In genomic region chr8:117646020-117646419, GRCm38 (mm10) we compare ENCODE assay signal across 9 mouse cellular contexts. TPM values are rescaled to one million over a fixed set of nuclear protein-coding genes. Genes with fewer than 3 reads are reported as not detected.
A peak's percentile ranks its signal among the peaks of the same experiment; 100 is the strongest.
DNase-seq lines count a peak whose midpoint lies in the region; ATAC-seq and TF ChIP-seq lines count a peak whose summit lies in the region.
"Had no signal": no experiment of that assay in that cellular context is flagged by ENCODE, and none has a peak within 500 bp of the region (broad histone marks: within the 10 kb centered on the region; RNA-seq: fewer than 3 reads in every experiment).

No protein-coding gene starts in this region.

- no peaks in the 10 kb centered on the region for H3K79me3 ChIP-seq in C2C12 (ENCODE audit: low read depth)

- peak; percentile 26 for TF ChIP-seq CTCF in C2C12 (IDR thresholded peaks at IDR 0.05; ENCODE audit: control insufficient read depth, insufficient read depth, insufficient read length)

- no peak overlapping the region for H3K4me3 ChIP-seq in C2C12 (ENCODE audit: insufficient read depth, poor library complexity, severe bottlenecking)
- H3K4me3 ChIP-seq: embryonic facial prominence, embryonic 15.5 days had no signal

- DNase-seq in heart, adult 18-20 months, result peak; percentile 20 to 67
- DNase-seq in heart, adult 11 months, result no peak
- peak; percentile 38 for DNase-seq in adrenal gland, postnatal 14 days
- peak; percentile 34 to 72 for DNase-seq in frontal cortex, postnatal 14 days (ENCODE audit: low spot score in 2 of 2)
- peak; percentile 26 for DNase-seq in layer of hippocampus, adult 9-11 months
- peak; percentile 23 for DNase-seq in thymus, postnatal 14 days

- no peaks in the 10 kb centered on the region for H3K79me2 ChIP-seq in C2C12 (ENCODE audit: control insufficient read depth, insufficient read depth)

- H3ac ChIP-seq in C2C12 (ENCODE audit: control insufficient read depth, insufficient read length, low read depth), result no peak overlapping the region

- no peaks in the 10 kb centered on the region for H3K27me3 ChIP-seq in C2C12 (ENCODE audit: control insufficient read depth, insufficient read depth, insufficient read length)
- H3K27me3 ChIP-seq: embryonic facial prominence, embryonic 15.5 days had no signal

- H3K36me3 ChIP-seq in C2C12 (ENCODE audit: control insufficient read depth, insufficient read depth), result no peaks in the 10 kb centered on the region
- H3K36me3 ChIP-seq: embryonic facial prominence, embryonic 15.5 days had no signal

- peak; percentile 68; the same call in 1 of the 2 replicates for ATAC-seq in megakaryocyte-erythroid progenitor cell, adult 5-6 weeks (replicated peaks; ENCODE audit: low FRiP score, low TSS enrichment, poor library complexity, severe bottlenecking)

TF ChIP-seq in C2C12, 6 proteins besides CTCF, POLR2A, EP300 and RAD21:
- TF ChIP-seq MAX (IDR thresholded peaks at IDR 0.05) (no peak), MYOD1 (IDR thresholded peaks at IDR 0.05; ENCODE audit: control insufficient read depth, insufficient read length, low read depth) (no peak), USF1 (IDR thresholded peaks at IDR 0.05; ENCODE audit: low read depth) (no peak), FOSL1 (IDR thresholded peaks at IDR 0.05; ENCODE audit: insufficient read depth, low read length, poor library complexity, severe bottlenecking) (no peak), MYOG (IDR thresholded peaks at IDR 0.05; ENCODE audit: control insufficient read depth, extremely low read depth, insufficient read length) (no peak), CEBPB (IDR thresholded peaks at IDR 0.05; ENCODE audit: low read depth) (no peak)

RNA-seq across cellular contexts. Expression of gene Sdr42e1, which starts 27.5 kb away (rescaled TPM):
- 1 to 10 TPM; 2.9 to 3.9 TPM for total RNA-seq in heart, adult 18-20 months (2021)
- polyA plus RNA-seq in C2C12 (2012; fragmentation: generic; extraction: Trizol), result not detected
- total RNA-seq in adrenal gland, postnatal 14 days (2021), result 2.3 and 5.6 TPM in 2 replicates
- total RNA-seq in megakaryocyte-erythroid progenitor cell, adult 5-6 weeks (2014; fragmentation: Nextera tagmentation), result 2.3 and 4.0 TPM in 2 replicates
- 0.89 and 4.3 TPM in 2 replicates for total RNA-seq in megakaryocyte-erythroid progenitor cell, adult 5-6 weeks (2017)

RNA-seq across cellular contexts. Expression of gene Hsd17b2, which starts 55.7 kb away (rescaled TPM):
- total RNA-seq in heart, adult 18-20 months (2021), result not detected
- not detected for polyA plus RNA-seq in C2C12 (2012; fragmentation: generic; extraction: Trizol)
- total RNA-seq in adrenal gland, postnatal 14 days (2021), result 1.3 and 25.3 TPM in 2 replicates
- not detected in 2 replicates for total RNA-seq in megakaryocyte-erythroid progenitor cell, adult 5-6 weeks (2014; fragmentation: Nextera tagmentation)
- not detected in 2 replicates for total RNA-seq in megakaryocyte-erythroid progenitor cell, adult 5-6 weeks (2017)
